Mouse (Mus musculus): ENCODE measurements around the gene Ccser1. TPM values are rescaled to one million over a fixed set of nuclear protein-coding genes. Genes with fewer than 3 reads are reported as not detected.

Gene Ccser1
- polyA plus RNA-seq, 1 experiment from 2014 or later = 2.2 TPM

- H3K36me3 ChIP-seq = no peaks in the 10 kb centered on the region
- no peak overlapping the region for H3K9ac ChIP-seq
- ATAC-seq (ENCODE audit: insufficient number of reproducible peaks, low FRiP score) = no peak
- 68% methylated on average over 5 of the region's 5 CpGs for WGBS
- no peaks in the 10 kb centered on the region for H3K9me3 ChIP-seq (replicated peaks)
- H3K4me2 ChIP-seq = no peak overlapping the region
- no peak overlapping the region for H3K4me3 ChIP-seq
- H3K4me1 ChIP-seq (replicated peaks) = no peaks in the 10 kb centered on the region
- H3K27me3 ChIP-seq (replicated peaks) = no peaks in the 10 kb centered on the region
- no peak overlapping the region for H3K27ac ChIP-seq (ENCODE audit: poor library complexity, severe bottlenecking)
Observed at GRCm38 (mm10) chr6:61347045-61347838, 167.1 kb downstream of the Ccser1 start.

DNA sequence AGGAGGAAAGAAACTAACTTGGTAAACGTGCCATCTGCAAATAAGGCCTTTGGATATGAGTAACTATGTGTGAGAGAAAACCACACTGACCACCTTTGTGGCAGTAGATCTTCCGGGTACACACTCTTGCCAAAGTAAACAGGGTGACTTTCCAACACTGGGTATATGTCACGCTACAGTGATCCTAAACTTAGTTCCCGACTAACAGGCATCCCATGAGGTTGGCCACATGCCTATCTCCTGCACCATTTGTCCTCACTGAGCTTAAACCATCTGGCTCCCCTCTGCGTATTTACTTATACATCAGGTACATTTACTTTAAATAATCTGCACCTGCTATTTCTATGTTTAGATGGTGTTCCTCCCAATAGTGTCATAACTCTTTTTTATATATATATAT is 183.6 kb downstream of the Ccser1 start:
- Histone ChIP-seq H3K9ac (no peak overlapping the region), H3K9me3 (replicated peaks) (no peaks in the 10 kb centered on the region), H3K36me3 (no peaks in the 10 kb centered on the region), H3K4me2 (no peak overlapping the region), H3K4me3 (no peak overlapping the region), H3K27ac (ENCODE audit: poor library complexity, severe bottlenecking) (no peak overlapping the region), H3K4me1 (replicated peaks) (no peaks in the 10 kb centered on the region), H3K27me3 (replicated peaks) (no peaks in the 10 kb centered on the region)
- ATAC-seq (ENCODE audit: insufficient number of reproducible peaks, low FRiP score) = no peak
- 70% methylated on average over 5 of the region's 5 CpGs for WGBS

- Histone ChIP-seq H3K27ac (ENCODE audit: poor library complexity, severe bottlenecking) (no peak overlapping the region), H3K4me1 (replicated peaks) (no peaks in the 10 kb centered on the region), H3K4me3 (no peak overlapping the region), H3K4me2 (no peak overlapping the region), H3K9ac (no peak overlapping the region), H3K36me3 (no peaks in the 10 kb centered on the region), H3K9me3 (replicated peaks) (no peaks in the 10 kb centered on the region), H3K27me3 (replicated peaks) (no peaks in the 10 kb centered on the region)
- no peak for ATAC-seq (ENCODE audit: insufficient number of reproducible peaks, low FRiP score)
- 29% methylated on average over 3 of the region's 3 CpGs for WGBS
Observed at GRCm38 (mm10) chr6:61382526-61382925, 202.4 kb downstream of the Ccser1 start.

DNA sequence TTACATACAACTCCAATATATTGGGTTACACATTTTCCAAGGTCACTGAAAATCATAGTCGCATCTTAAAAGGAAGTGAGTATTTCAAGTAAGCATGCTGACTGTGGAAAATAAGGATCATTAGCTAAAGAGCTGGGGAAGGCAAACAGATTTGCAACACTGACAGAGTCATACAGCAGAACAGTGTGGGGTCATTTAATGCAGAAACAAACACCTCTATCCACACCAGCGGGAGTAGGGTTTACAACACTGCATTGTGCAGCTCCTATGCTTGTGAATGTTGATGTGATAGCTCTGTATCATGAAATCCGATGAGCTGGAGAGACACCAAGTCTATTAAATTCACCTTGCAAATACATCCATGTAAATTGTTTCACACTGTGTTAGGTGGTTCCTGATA is 202.9 kb downstream of the Ccser1 start:
- ATAC-seq (ENCODE audit: insufficient number of reproducible peaks, low FRiP score) = no peak
- WGBS = 61% methylated on average over 3 of the region's 3 CpGs
- Histone ChIP-seq H3K9ac (no peak overlapping the region), H3K4me2 (no peak overlapping the region), H3K27ac (ENCODE audit: poor library complexity, severe bottlenecking) (no peak overlapping the region), H3K9me3 (replicated peaks) (no peaks in the 10 kb centered on the region), H3K27me3 (replicated peaks) (no peaks in the 10 kb centered on the region), H3K4me3 (no peak overlapping the region), H3K4me1 (replicated peaks) (no peaks in the 10 kb centered on the region), H3K36me3 (no peaks in the 10 kb centered on the region)

DNA sequence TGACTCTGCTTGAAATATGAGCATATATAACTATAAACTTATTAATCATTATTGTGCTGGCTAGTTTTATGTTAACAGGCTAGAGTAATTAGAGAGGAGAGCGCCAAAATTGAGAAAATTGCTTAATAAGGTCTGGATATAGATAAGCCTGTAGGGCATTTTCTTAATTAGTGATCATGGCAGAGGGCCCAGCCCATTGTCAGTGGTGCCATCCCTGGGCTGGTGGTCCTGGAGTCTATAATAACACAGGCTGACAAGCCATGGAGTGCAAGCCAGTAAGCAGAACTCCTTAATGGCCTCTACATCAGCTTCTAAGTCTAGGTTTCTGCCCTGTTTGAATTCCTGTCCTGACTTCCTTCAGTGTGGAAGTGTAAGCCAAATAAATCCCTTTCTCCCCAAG is 206.9 kb downstream of the Ccser1 start:
- no peak overlapping the region for H3K9ac ChIP-seq
- WGBS = 85% methylated on average over 1 of the region's 1 CpGs
- ATAC-seq (ENCODE audit: insufficient number of reproducible peaks, low FRiP score) = no peak

GRCm38 (mm10) chr6:61427490-61427889 is 247.4 kb downstream of the Ccser1 start:
- 72% methylated on average over 2 of the region's 2 CpGs for WGBS
- no peaks in the 10 kb centered on the region for H3K9me3 ChIP-seq (replicated peaks)
- no peak overlapping the region for H3K4me2 ChIP-seq
- no peaks in the 10 kb centered on the region for H3K36me3 ChIP-seq
- peaks cover 4% of the 10 kb centered on the region; the same call in 1 of the 2 replicates for H3K4me1 ChIP-seq (replicated peaks)
- H3K27ac ChIP-seq (ENCODE audit: poor library complexity, severe bottlenecking) = no peak overlapping the region
- no peak overlapping the region for H3K9ac ChIP-seq
- no peaks in the 10 kb centered on the region for H3K27me3 ChIP-seq (replicated peaks)
- no peak for ATAC-seq (ENCODE audit: insufficient number of reproducible peaks, low FRiP score)
- no peak overlapping the region for H3K4me3 ChIP-seq

More for the DNA sequence above, 206.9 kb downstream of the Ccser1 start:
- H3K9me3 ChIP-seq (replicated peaks) = no peaks in the 10 kb centered on the region
- H3K27me3 ChIP-seq (replicated peaks) = no peaks in the 10 kb centered on the region
- H3K4me3 ChIP-seq = no peak overlapping the region
- no peaks in the 10 kb centered on the region for H3K36me3 ChIP-seq
- H3K27ac ChIP-seq (ENCODE audit: poor library complexity, severe bottlenecking) = no peak overlapping the region
- H3K4me2 ChIP-seq = no peak overlapping the region
- H3K4me1 ChIP-seq (replicated peaks) = no peaks in the 10 kb centered on the region

DNA sequence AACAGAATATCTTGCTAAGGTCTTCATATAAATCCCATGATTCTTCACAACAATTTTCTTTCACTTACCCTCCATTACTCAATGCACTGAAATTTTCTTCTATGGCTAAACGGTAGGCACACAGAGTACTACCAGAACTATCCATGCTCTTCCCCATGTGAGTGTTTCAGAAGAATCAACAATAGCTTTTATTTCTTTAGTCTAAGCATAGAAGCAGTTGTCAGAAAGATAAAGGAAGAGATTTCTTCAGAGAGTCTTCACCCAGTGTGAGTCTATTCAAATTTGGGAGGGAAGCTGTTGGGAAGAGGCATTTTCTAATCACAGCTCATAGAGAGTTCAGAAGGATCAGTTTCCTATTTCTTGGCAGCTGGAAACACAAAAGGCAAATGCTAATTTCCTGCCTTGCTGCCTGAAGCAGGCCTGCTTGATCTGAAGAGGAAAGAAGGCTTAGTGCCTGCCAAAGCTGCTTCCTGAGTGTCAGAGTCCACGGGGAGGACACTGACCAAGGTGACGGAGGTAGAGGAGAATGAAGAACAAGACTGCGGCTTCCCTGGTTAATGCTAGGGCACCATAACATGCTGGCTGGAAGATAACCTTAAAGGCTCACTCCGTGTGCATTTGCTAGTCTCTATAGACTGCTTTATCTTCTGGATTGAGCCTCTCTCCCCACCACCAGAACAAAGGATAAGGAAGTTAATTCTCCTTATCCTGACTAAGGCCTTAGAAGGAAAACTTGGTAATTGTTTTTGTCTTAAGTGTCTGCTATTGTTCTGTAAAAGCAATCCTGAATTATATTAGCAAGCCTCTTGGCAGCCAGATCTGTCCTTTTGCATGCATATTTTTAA is 251.0 kb downstream of the Ccser1 start:
- Histone ChIP-seq H3K4me1 (replicated peaks) (peaks cover 6% of the 10 kb centered on the region; the same call in 1 of the 2 replicates), H3K27ac (ENCODE audit: poor library complexity, severe bottlenecking) (peak overlapping the region; percentile 60), H3K4me3 (no peak overlapping the region), H3K9me3 (replicated peaks) (no peaks in the 10 kb centered on the region), H3K9ac (no peak overlapping the region), H3K4me2 (no peak overlapping the region), H3K27me3 (replicated peaks) (no peaks in the 10 kb centered on the region), H3K36me3 (no peaks in the 10 kb centered on the region)
- 19% methylated on average over 5 of the region's 5 CpGs for WGBS
- peak; percentile 18; the same call in 1 of the 2 replicates for ATAC-seq (ENCODE audit: insufficient number of reproducible peaks, low FRiP score)

GRCm38 (mm10) chr6:61431726-61431984 is 251.5 kb downstream of the Ccser1 start:
- no peaks in the 10 kb centered on the region for H3K36me3 ChIP-seq
- ATAC-seq (ENCODE audit: insufficient number of reproducible peaks, low FRiP score) = no peak
- H3K4me2 ChIP-seq = no peak overlapping the region
- H3K9ac ChIP-seq = no peak overlapping the region
- H3K27ac ChIP-seq (ENCODE audit: poor library complexity, severe bottlenecking) = no peak overlapping the region
- peaks cover 6% of the 10 kb centered on the region; the same call in 1 of the 2 replicates for H3K4me1 ChIP-seq (replicated peaks)
- H3K9me3 ChIP-seq (replicated peaks) = no peaks in the 10 kb centered on the region
- WGBS = 71% methylated on average over 2 of the region's 2 CpGs
- no peak overlapping the region for H3K4me3 ChIP-seq
- no peaks in the 10 kb centered on the region for H3K27me3 ChIP-seq (replicated peaks)

GRCm38 (mm10) chr6:61432167-61432566 is 252.0 kb downstream of the Ccser1 start:
- no peak overlapping the region for H3K4me2 ChIP-seq
- no peak for ATAC-seq (ENCODE audit: insufficient number of reproducible peaks, low FRiP score)
- WGBS = 66% methylated on average over 3 of the region's 3 CpGs
- no peak overlapping the region for H3K27ac ChIP-seq (ENCODE audit: poor library complexity, severe bottlenecking)
- no peaks in the 10 kb centered on the region for H3K27me3 ChIP-seq (replicated peaks)
- H3K9me3 ChIP-seq (replicated peaks) = no peaks in the 10 kb centered on the region
- no peak overlapping the region for H3K9ac ChIP-seq
- no peak overlapping the region for H3K4me3 ChIP-seq
- no peaks in the 10 kb centered on the region for H3K36me3 ChIP-seq
- peaks cover 6% of the 10 kb centered on the region; the same call in 1 of the 2 replicates for H3K4me1 ChIP-seq (replicated peaks)

DNA sequence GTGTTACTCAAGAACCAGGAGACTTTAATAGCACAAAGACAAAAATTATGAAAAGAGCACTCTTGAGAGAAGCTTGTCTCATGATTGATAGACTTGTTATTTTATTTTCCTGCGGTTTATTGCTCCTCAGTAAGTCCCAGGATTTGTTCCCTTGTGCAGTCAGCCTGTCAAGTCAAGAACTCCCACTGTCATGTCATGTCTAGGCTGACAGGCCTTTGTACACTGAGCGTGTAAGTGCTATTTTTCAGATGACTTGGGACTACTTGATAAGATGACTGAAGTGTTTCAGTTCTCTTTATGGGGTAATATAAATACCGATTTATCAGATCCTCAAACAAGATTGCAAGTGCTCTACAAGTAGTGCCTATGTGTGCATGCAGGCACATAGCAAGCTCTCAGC is 252.6 kb downstream of the Ccser1 start:
- H3K36me3 ChIP-seq = no peaks in the 10 kb centered on the region
- WGBS = 55% methylated on average over 3 of the region's 3 CpGs
- H3K27ac ChIP-seq (ENCODE audit: poor library complexity, severe bottlenecking) = no peak overlapping the region
- no peak overlapping the region for H3K9ac ChIP-seq
- no peaks in the 10 kb centered on the region for H3K27me3 ChIP-seq (replicated peaks)
- ATAC-seq (ENCODE audit: insufficient number of reproducible peaks, low FRiP score) = no peak
- H3K4me1 ChIP-seq (replicated peaks) = peaks cover 6% of the 10 kb centered on the region; the same call in 1 of the 2 replicates
- H3K4me3 ChIP-seq = no peak overlapping the region
- no peak overlapping the region for H3K4me2 ChIP-seq
- no peaks in the 10 kb centered on the region for H3K9me3 ChIP-seq (replicated peaks)

DNA sequence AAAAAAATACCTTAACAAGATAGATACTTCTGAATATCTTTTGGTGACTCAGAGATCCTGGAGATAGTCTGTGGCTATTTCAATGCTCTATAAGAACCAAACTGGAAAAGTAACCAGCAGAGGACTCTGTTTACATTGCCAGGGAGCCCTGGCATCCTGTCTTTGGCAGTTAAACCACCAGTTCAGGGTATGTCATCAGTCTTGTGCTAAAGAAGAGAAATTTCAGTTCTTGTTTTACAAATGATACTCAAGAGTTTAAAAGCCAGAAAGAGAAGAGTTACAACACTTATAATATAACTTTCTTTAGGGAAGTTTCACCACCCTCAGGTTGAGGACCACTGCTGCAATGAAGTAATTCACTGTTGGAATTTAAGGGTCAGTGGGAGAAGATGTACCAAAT is 258.0 kb downstream of the Ccser1 start:
- Histone ChIP-seq H3K27ac (ENCODE audit: poor library complexity, severe bottlenecking) (no peak overlapping the region), H3K36me3 (no peaks in the 10 kb centered on the region), H3K4me1 (replicated peaks) (no peaks in the 10 kb centered on the region), H3K9me3 (replicated peaks) (no peaks in the 10 kb centered on the region), H3K4me3 (no peak overlapping the region), H3K27me3 (replicated peaks) (no peaks in the 10 kb centered on the region), H3K4me2 (no peak overlapping the region), H3K9ac (no peak overlapping the region)
- ATAC-seq (ENCODE audit: insufficient number of reproducible peaks, low FRiP score) = no peak

Measured in heart, embryonic 12.5 days (tissue).